Mouse (Mus musculus): ENCODE measurements around the gene Fnbp1l.

The Fnbp1l gene

DNA sequence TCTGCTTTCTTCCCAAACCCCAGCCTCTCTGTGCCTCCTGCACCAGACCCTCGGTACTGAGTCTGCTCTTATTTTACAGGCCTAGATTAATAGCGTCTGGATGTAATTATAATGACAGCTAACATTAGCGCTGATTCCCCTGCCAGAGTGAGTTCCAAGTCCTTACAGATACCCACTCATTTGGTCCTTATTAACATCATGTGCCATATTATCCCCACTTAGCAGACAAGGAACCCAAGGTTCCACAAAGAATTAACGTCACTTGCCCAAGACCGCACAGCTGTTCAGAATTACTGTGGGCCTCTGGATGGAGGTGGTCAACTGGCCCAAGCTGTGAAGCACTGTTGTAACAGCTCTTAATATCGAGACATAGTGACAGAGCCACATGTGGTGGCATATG is 119.9 kb downstream of the Fnbp1l start:
- in situ Hi-C loops (cut with MboI; ENCODE audit: low sequenced_read_pairs): no loop called here

DNA sequence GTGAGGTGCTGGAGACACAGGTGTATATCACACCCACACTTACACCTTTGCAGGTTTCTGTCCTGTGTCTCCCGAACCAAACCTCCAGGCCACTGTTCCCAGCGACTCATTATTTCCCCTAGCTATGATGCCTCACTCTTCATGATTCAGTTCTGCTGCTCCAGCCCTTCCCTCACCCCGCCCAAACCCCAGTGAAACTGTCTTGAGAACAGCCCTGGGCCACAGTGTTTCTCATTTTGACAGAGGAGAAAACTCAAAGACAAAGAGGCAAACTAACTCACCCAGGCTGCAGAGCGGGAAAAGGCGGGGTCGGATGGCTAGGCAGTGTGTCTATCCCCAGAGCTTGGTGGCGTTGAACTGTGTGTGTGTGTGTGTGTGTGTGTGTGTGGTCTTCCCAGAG is 121.0 kb downstream of the Fnbp1l start:
- in situ Hi-C loops (cut with MboI; ENCODE audit: low sequenced_read_pairs): no loop called here

DNA sequence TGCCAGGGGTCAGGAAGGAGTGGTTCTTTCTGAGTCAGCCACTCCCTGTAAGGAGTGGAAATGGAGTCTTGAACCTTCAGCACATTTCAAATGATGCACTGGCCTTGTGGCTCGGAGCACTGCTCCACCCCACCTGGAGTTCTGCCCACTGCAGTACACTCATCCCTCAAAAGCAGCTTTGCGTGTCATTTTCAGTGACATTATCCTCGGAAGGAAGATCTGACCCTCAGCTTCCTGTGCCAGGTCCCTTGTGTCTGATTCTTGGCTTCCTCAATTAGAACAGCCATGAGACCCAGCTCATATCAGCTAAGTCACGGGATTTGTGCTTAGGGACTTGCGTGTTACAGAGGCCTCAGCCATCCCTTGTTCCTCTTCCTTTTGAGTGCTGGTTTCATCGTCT is 121.6 kb downstream of the Fnbp1l start:
- in situ Hi-C loops (cut with MboI; ENCODE audit: low sequenced_read_pairs): no loop called here

DNA sequence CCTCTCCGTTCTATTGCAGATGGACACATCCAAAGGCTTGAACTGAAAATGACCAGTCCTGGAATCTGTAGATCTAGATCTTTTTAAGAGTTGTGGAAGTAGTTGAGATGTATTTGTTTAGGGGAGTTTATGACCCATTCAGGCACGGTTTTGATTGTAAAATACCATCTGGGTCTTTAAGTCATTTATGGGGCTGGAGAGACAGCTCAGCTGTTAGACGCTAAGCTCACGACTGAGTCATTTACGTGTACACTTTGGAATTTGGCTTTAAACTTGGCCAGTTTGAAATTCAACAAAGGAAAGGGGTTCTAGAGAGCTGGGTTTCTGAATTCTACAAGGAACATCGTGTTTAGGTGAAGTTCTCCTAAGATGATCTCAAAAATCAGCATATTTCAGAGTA is 124.8 kb downstream of the Fnbp1l start:
- in situ Hi-C loops (cut with MboI; ENCODE audit: low sequenced_read_pairs): no loop called here

DNA sequence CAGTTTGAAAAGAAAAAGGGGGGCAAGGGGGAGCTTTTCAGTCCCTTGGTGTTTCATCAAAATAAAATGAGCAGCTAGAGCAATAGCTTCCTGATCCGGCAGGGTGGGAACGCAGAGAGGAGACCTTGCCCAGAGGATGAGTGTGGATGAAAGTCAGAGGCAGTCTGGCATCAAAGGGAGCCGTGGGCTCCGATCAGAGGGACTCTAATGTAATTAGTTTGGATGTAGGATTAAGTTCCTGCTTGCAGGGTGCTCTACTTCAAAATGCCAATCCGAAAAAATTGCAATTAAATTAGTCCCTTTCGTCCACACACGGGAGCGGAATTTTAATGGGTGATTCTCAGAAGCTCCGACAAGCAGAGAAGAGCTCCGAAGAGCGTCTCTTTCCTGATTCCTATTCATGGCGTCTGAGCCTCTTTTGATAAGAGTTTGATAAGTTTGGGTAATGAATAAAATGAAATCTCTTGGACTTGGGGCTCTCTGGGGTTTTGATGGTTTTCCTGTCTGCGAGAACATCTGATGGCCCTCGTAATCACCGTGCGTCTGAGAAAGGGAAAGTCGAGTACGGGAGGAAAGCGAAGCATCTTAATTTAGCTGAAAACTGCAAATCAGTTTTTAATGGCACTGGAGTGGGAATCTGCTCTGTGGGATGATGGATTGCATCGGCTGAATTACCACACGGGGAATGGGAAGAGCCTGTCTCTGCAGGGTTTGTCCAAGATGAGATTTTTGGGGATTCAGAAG is 126.5 kb downstream of the Fnbp1l start:
- in situ Hi-C loops (cut with MboI; ENCODE audit: low sequenced_read_pairs): no loop called here

DNA sequence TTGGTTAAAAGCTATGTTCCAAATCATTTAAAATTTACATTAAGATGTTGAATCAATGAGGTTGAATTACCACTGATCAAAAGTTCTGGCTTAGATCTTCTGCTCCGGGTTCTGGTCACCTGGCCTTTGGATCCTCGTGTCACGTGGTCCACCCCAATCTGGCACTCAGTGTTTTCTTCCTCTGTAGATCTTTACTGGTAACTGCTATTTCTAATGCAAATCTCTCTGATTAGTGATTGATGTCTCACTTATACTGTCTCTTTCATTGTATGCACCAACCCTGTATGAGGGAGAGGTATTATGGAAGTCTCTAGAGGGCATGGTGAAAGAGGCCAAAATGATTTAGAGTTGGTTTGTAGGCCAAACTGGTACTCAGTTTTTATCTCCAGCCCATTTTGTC is 127.5 kb downstream of the Fnbp1l start:
- in situ Hi-C loops (cut with MboI; ENCODE audit: low sequenced_read_pairs): no loop called here

DNA sequence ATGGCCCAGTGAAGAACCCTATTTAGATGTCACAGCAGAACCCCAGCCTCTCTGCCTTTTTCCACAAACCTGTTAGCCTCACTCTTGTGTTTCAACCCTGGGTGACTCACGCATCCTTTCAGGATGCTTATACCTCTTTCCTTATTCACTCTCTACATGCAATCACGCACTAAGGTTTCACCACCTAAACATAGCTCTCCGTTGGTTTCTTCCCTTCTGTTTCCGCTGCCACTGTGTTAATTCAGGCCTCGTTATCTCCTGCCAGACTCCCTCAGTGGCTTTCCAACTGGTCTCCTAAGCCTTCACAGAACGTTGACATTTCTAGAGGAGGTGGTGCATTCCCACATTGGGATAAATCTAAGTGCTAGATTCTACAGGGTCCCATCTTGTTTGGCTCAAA is 128.9 kb downstream of the Fnbp1l start:
- in situ Hi-C loops (cut with MboI; ENCODE audit: low sequenced_read_pairs): no loop called here

All from CH12F3 (cell line).